Mouse (Mus musculus) testis, adult 2 months (tissue): ENCODE measurements at regions not wholly inside any gene's neighbourhood (a gene's known extent, or its start where the extent isn't known, plus 50 kb on each side); places are given as distances from the start of the nearest gene placed in this dataset.

Source experiments
- CTCF ChIP-seq: fragments of 200-500 bp; IDR thresholded peaks from 2 replicates; pipeline ENCODE4 v1.5.1; 2012; ENCODE audit warnings: low read depth, mild to moderate bottlenecking, inconsistent platforms, low read length, moderate library complexity; ENCODE audit not compliant: control insufficient read depth, insufficient read depth, insufficient replicate concordance
- POLR2A ChIP-seq: fragments of 200-500 bp; IDR thresholded peaks from 2 replicates; pipeline ENCODE4 v1.6.1; 2012; ENCODE audit warnings: low read depth, mild to moderate bottlenecking, inconsistent platforms, low read length, moderate library complexity; ENCODE audit not compliant: control insufficient read depth

- no peak for TF ChIP-seq POLR2A
- TF ChIP-seq CTCF, result no peak
Measured at GRCm38 (mm10) chr12:92193199-92193933, 344.4 kb upstream of the Sel1l start.
